Mouse (Mus musculus) testis, postnatal 14 days (tissue): ENCODE data around the gene Btbd7.

Experiments used
- DNase-seq: peaks from one replicate; pipeline ENCODE4 v3.0.0; 2021; ENCODE audit warnings: low spot score

The Btbd7 gene

GRCm38 (mm10) chr12:102730798-102731619 lies 147.3 kb downstream of the Btbd7 start:
- no peak for DNase-seq
